ENCODE assay signal across 9 mouse cellular contexts in the genomic region with DNA sequence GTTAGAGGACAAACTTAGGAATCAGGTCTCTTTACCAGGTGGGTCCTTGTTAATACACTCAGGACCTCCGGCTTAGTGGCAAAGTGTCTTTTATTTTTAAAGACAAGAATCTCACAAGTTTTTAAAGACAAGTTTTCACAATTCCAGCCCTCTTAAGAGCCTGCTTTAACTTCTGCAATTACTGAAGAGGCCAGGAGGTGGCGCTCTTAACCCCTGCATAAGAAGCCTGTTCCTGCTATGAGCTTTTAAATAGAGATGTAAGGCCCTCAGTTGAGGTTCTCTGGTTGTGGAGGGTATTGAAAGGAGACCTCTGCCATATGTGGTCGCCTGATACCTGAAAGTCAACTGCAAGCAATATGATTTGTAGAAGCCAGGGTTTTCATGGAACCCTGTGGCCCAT. TPM values are rescaled to one million over a fixed set of nuclear protein-coding genes. Genes with fewer than 3 reads are reported as not detected.
DNase-seq lines count a peak whose midpoint lies in the region; ATAC-seq lines count a peak whose summit lies in the region.
"Had no signal": no experiment of that assay in that cellular context is flagged by ENCODE, and none has a peak within 500 bp of the region (broad histone marks: within the 10 kb centered on the region; RNA-seq: fewer than 3 reads in every experiment).

No protein-coding gene starts in this region.

- no peaks in the 10 kb centered on the region for H3K4me1 ChIP-seq in midbrain, embryonic 10.5 days
- H3K4me1 ChIP-seq in midbrain, embryonic 15.5 days = no peaks in the 10 kb centered on the region
- H3K4me1 ChIP-seq: hindbrain, embryonic 15.5 days had no signal

- H3K36me3 ChIP-seq in midbrain, embryonic 10.5 days = peaks cover 53% of the 10 kb centered on the region
- H3K36me3 ChIP-seq in midbrain, embryonic 15.5 days (replicated peaks) = peaks cover 33% of the 10 kb centered on the region

- no peak for ATAC-seq in midbrain, embryonic 15.5 days (replicated peaks)
- peak; percentile 67 for ATAC-seq in granulocyte monocyte progenitor cell, adult 5-6 weeks (replicated peaks; ENCODE audit: poor library complexity, severe bottlenecking)

- H3K27me3 ChIP-seq in midbrain, embryonic 10.5 days (ENCODE audit: low read depth, poor library complexity, severe bottlenecking) = no peaks in the 10 kb centered on the region
- no peaks in the 10 kb centered on the region for H3K27me3 ChIP-seq in midbrain, embryonic 15.5 days (replicated peaks)
- H3K27me3 ChIP-seq: hindbrain, embryonic 15.5 days had no signal

- WGBS in midbrain, embryonic 10.5 days = 53% methylated on average over 3 of the region's 3 CpGs
- 51% methylated on average over 3 of the region's 3 CpGs for WGBS in midbrain, embryonic 15.5 days

- no peak overlapping the region for H3K4me3 ChIP-seq in midbrain, embryonic 10.5 days
- no peak overlapping the region for H3K4me3 ChIP-seq in midbrain, embryonic 15.5 days
- H3K4me3 ChIP-seq: hindbrain, embryonic 15.5 days had no signal

- H3K9ac ChIP-seq in midbrain, embryonic 15.5 days = no peak overlapping the region
- H3K9ac ChIP-seq: hindbrain, embryonic 15.5 days had no signal

- no peak overlapping the region for H3K4me2 ChIP-seq in midbrain, embryonic 15.5 days
- H3K4me2 ChIP-seq: hindbrain, embryonic 15.5 days had no signal

- peak; percentile 45 to 68 for DNase-seq in cerebellum, adult 18-20 months
- no peak for DNase-seq in cerebellum, adult 11 months
- peak; percentile 49 for DNase-seq in midbrain, embryonic 10.5 days (ENCODE audit: low spot score)
- DNase-seq in brain, embryonic 18.5 days (ENCODE audit: low read depth, low spot score) = peak; percentile 18
- DNase-seq in liver = peak; percentile 67
- peak; percentile 59 for DNase-seq in right cerebral cortex, adult 18-20 months

- no peak overlapping the region for H3K27ac ChIP-seq in midbrain, embryonic 10.5 days (replicated peaks)
- no peak overlapping the region for H3K27ac ChIP-seq in midbrain, embryonic 15.5 days
- H3K27ac ChIP-seq: hindbrain, embryonic 15.5 days had no signal

- H3K9me3 ChIP-seq in midbrain, embryonic 10.5 days (replicated peaks) = no peaks in the 10 kb centered on the region
- no peaks in the 10 kb centered on the region for H3K9me3 ChIP-seq in midbrain, embryonic 15.5 days
- H3K9me3 ChIP-seq: hindbrain, embryonic 15.5 days had no signal

RNA-seq across cellular contexts. Expression of a gene that starts 10.7 kb away (rescaled TPM):
- polyA plus RNA-seq in midbrain, embryonic 10.5 days (2016; fragmentation: Nextera tagmentation; extraction: Ambion mirVana) = 128 and 141 TPM in 2 replicates
- 65.5 and 70.3 TPM in 2 replicates for polyA plus RNA-seq in midbrain, embryonic 15.5 days (2015; fragmentation: Nextera tagmentation; extraction: Ambion mirVana)
- 108 and 112 TPM in 2 replicates for total RNA-seq in granulocyte monocyte progenitor cell, adult 5-6 weeks (2014; fragmentation: Nextera tagmentation)
- total RNA-seq in granulocyte monocyte progenitor cell, adult 5-6 weeks (2017) = 187 and 211 TPM in 2 replicates

RNA-seq across cellular contexts. Expression of a gene that starts 41.3 kb away (rescaled TPM):
- 79.0 and 79.2 TPM in 2 replicates for polyA plus RNA-seq in midbrain, embryonic 10.5 days (2016; fragmentation: Nextera tagmentation; extraction: Ambion mirVana)
- 122 and 129 TPM in 2 replicates for polyA plus RNA-seq in midbrain, embryonic 15.5 days (2015; fragmentation: Nextera tagmentation; extraction: Ambion mirVana)
- total RNA-seq in granulocyte monocyte progenitor cell, adult 5-6 weeks (2014; fragmentation: Nextera tagmentation) = 86.3 and 121 TPM in 2 replicates
- 72.3 and 81.3 TPM in 2 replicates for total RNA-seq in granulocyte monocyte progenitor cell, adult 5-6 weeks (2017)

RNA-seq across cellular contexts. Expression of a gene that starts 41.7 kb away (rescaled TPM):
- 41.8 and 45.9 TPM in 2 replicates for polyA plus RNA-seq in midbrain, embryonic 10.5 days (2016; fragmentation: Nextera tagmentation; extraction: Ambion mirVana)
- 22.0 and 22.5 TPM in 2 replicates for polyA plus RNA-seq in midbrain, embryonic 15.5 days (2015; fragmentation: Nextera tagmentation; extraction: Ambion mirVana)
- total RNA-seq in granulocyte monocyte progenitor cell, adult 5-6 weeks (2014; fragmentation: Nextera tagmentation) = 89.1 and 104 TPM in 2 replicates
- total RNA-seq in granulocyte monocyte progenitor cell, adult 5-6 weeks (2017) = 14.0 and 17.8 TPM in 2 replicates

RNA-seq across cellular contexts. Expression of a gene that starts 45.4 kb away (rescaled TPM):
- not detected in 2 replicates for polyA plus RNA-seq in midbrain, embryonic 10.5 days (2016; fragmentation: Nextera tagmentation; extraction: Ambion mirVana)
- polyA plus RNA-seq in midbrain, embryonic 15.5 days (2015; fragmentation: Nextera tagmentation; extraction: Ambion mirVana) = 0.49 and 0.52 TPM in 2 replicates
- not detected in 2 replicates for total RNA-seq in granulocyte monocyte progenitor cell, adult 5-6 weeks (2014; fragmentation: Nextera tagmentation)
- not detected in 2 replicates for total RNA-seq in granulocyte monocyte progenitor cell, adult 5-6 weeks (2017)
